Mouse (Mus musculus) liver, adult 2 months (tissue): ENCODE measurements around the gene Efcab5. TPM values are rescaled to one million over a fixed set of nuclear protein-coding genes. Genes with fewer than 3 reads are reported as not detected.
"Not testable (repeated sequence)": the region's sequence is repeated elsewhere in the genome, so short reads cannot be mapped to it uniquely, and the experiment has no call there.

Source experiments
- DNase-seq: peaks from one replicate; pipeline ENCODE4 v3.0.0-alpha.2; 2011; ENCODE audit warnings: low read depth, low spot score; ENCODE audit errors: extremely low read depth
- H3K27ac ChIP-seq: fragments of 200-500 bp; replicated peaks from 2 replicates; pipeline ENCODE4 v1.5.1; 2012; ENCODE audit warnings: low read depth, mild to moderate bottlenecking, control low read depth, inconsistent platforms, low read length; ENCODE audit not compliant: insufficient read depth
- H3K27me3 ChIP-seq: fragments of 200-500 bp; 2 replicates; pipeline ENCODE4 v1.6.1; 2012; ENCODE audit warnings: mild to moderate bottlenecking, moderate library complexity, low read length, inconsistent platforms; ENCODE audit not compliant: control insufficient read depth, insufficient read depth
- H3K36me3 ChIP-seq: fragments of 200-500 bp; 2 replicates; pipeline ENCODE4 v1.6.1; 2012; ENCODE audit warnings: low read length, inconsistent platforms; ENCODE audit not compliant: control insufficient read depth, insufficient read depth
- H3K4me1 ChIP-seq: fragments of 200-500 bp; 2 replicates; pipeline ENCODE4 v1.6.1; 2011; ENCODE audit warnings: low read length; ENCODE audit not compliant: control insufficient read depth, insufficient read depth
- H3K4me3 ChIP-seq: fragments of 200-500 bp; 2 replicates; pipeline ENCODE4 v1.5.1; 2011; ENCODE audit warnings: low read depth, mild to moderate bottlenecking, control low read depth, low read length, moderate library complexity; ENCODE audit not compliant: insufficient read depth
- H3K79me2 ChIP-seq: fragments of 200-500 bp; 2 replicates; pipeline ENCODE4 v1.6.1; 2012; ENCODE audit warnings: inconsistent platforms, mild to moderate bottlenecking, low read length, moderate library complexity; ENCODE audit not compliant: control insufficient read depth, insufficient read depth
- H3K9ac ChIP-seq: fragments of 200-500 bp; 2 replicates; pipeline ENCODE4 v1.6.1; 2012; ENCODE audit warnings: low read depth, mild to moderate bottlenecking, control low read depth, inconsistent platforms, low read length
- CTCF ChIP-seq: fragments of 200-500 bp; IDR thresholded peaks from 2 replicates; pipeline ENCODE4 v1.5.1; 2011; ENCODE audit warnings: low read depth, low read length, control low read depth
- POLR2A ChIP-seq: fragments of 200-500 bp; IDR thresholded peaks from 2 replicates; pipeline ENCODE4 v1.6.1; 2011; ENCODE audit warnings: low read length, control low read depth; ENCODE audit not compliant: insufficient read depth; ENCODE audit errors: extremely low read depth
- WGBS: fragments of 180-500 bp; shearing (Covaris S2); methylation state at CpG from one replicate; pipeline ENCODE4 v1.1.7; 2018; 5-methylcytosine and 5-hydroxymethylcytosine counted together
- polyA plus RNA-seq: library from polyadenylated mRNA; depleted of rRNA; stranded (reverse); fragments of >200 nt; gene quantifications from 2 replicates; pipeline ENCODE4 v1.2.3, GENCODE M21; 2012
- total RNA-seq: library from RNA; depleted of rRNA; stranded (reverse); fragments of >200 nt; gene quantifications from 2 replicates; pipeline ENCODE4 v1.2.3, GENCODE M21; 2014

Gene Efcab5
- total and polyA plus RNA-seq, 2 experiments = 0.09 TPM; not detected in 1

GRCm38 (mm10) chr11:77132580-77132979 lies 56.2 kb downstream of the Efcab5 start:
- Histone ChIP-seq H3K9ac (no peak overlapping the region), H3K4me1 (no peaks in the 10 kb centered on the region), H3K27me3 (no peaks in the 10 kb centered on the region), H3K27ac (no peak overlapping the region), H3K79me2 (no peaks in the 10 kb centered on the region), H3K4me3 (no peak overlapping the region), H3K36me3 (no peaks in the 10 kb centered on the region)
- peak; percentile 27 for DNase-seq
- 66% methylated on average over 3 of the region's 3 CpGs for WGBS
- TF ChIP-seq POLR2A (no peak), CTCF (peak; percentile 68; the same call in 1 of the 2 replicates)

DNA sequence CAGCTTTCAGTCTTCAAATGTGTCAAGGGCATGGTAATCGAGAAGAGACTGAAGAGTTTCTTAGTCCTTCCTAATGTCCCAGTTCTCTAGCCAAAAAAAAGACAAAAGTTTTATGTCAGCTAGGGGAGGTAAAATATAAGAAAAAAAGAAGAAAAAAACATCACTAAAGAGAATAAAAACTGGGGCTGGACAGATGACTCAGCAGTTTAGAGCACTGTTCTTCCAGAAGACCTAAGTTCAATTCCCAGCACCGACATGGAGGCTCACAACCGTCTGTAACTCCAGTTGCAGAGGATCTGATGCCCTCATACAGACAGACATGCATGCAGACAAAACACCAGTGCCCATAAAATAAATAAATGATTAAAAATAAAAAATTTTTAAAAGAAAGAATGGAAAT lies 60.2 kb downstream of the Efcab5 start:
- 87% methylated on average over 3 of the region's 3 CpGs for WGBS
- Histone ChIP-seq H3K4me3 (no peak overlapping the region), H3K27me3 (no peaks in the 10 kb centered on the region), H3K4me1 (no peaks in the 10 kb centered on the region), H3K27ac (no peak overlapping the region), H3K79me2 (no peaks in the 10 kb centered on the region), H3K36me3 (no peaks in the 10 kb centered on the region), H3K9ac (no peak overlapping the region)
- DNase-seq = no peak
- TF ChIP-seq POLR2A = no peak
- no peak for TF ChIP-seq CTCF

GRCm38 (mm10) chr11:77111141-77111540 lies 77.6 kb downstream of the Efcab5 start:
- no peak overlapping the region for H3K27ac ChIP-seq
- WGBS = 85% methylated on average over 6 of the region's 6 CpGs
- no peaks in the 10 kb centered on the region for H3K27me3 ChIP-seq
- H3K4me3 ChIP-seq = no peak overlapping the region
- no peak for DNase-seq
- H3K79me2 ChIP-seq = no peaks in the 10 kb centered on the region
- no peaks in the 10 kb centered on the region for H3K4me1 ChIP-seq
- no peak for TF ChIP-seq CTCF
- no peak for TF ChIP-seq POLR2A
- H3K9ac ChIP-seq = no peak overlapping the region
- H3K36me3 ChIP-seq = no peaks in the 10 kb centered on the region

DNA sequence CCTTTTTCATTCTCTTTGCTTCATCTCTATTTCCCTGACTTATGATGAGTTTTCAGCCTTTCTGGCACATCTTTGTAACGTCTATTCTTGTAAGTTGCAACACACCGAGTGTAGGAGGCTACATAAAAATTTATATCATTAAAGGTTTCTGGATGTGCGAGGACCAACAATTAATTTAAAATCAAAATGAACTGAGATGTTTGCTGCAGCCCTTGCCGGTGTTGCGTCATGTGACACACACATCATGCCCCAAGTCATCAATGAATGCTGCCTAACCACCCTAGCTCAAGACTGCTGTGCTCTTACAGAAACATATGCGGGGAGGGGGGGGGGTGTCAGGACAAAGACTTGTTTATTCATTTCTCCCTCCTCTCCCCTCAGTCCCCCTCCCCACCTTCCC lies 80.3 kb downstream of the Efcab5 start:
- H3K9ac ChIP-seq = no peak overlapping the region
- no peaks in the 10 kb centered on the region for H3K36me3 ChIP-seq
- H3K4me1 ChIP-seq = no peaks in the 10 kb centered on the region
- H3K27ac ChIP-seq = no peak overlapping the region
- H3K27me3 ChIP-seq = no peaks in the 10 kb centered on the region
- H3K4me3 ChIP-seq = no peak overlapping the region
- TF ChIP-seq CTCF (no peak), POLR2A (no peak)
- WGBS = 92% methylated on average over 6 of the region's 6 CpGs
- no peaks in the 10 kb centered on the region for H3K79me2 ChIP-seq
- no peak for DNase-seq

- not testable (repeated sequence) for H3K36me3 ChIP-seq, DNase-seq, H3K9ac ChIP-seq, H3K4me3 ChIP-seq, H3K4me1 ChIP-seq, H3K27me3 ChIP-seq, H3K79me2 ChIP-seq, H3K27ac ChIP-seq
- WGBS = 77% methylated on average over 12 of the region's 12 CpGs
Measured at GRCm38 (mm10) chr11:77107872-77108271, 80.9 kb downstream of the Efcab5 start.

- no peak for DNase-seq
- H3K4me1 ChIP-seq = no peaks in the 10 kb centered on the region
- TF ChIP-seq POLR2A (no peak), CTCF (no peak)
- WGBS = 98% methylated on average over 6 of the region's 6 CpGs
- H3K36me3 ChIP-seq = no peaks in the 10 kb centered on the region
- H3K79me2 ChIP-seq = no peaks in the 10 kb centered on the region
- H3K9ac ChIP-seq = no peak overlapping the region
- no peak overlapping the region for H3K4me3 ChIP-seq
- no peaks in the 10 kb centered on the region for H3K27me3 ChIP-seq
- H3K27ac ChIP-seq = no peak overlapping the region
Measured at GRCm38 (mm10) chr11:77106961-77107360, 81.8 kb downstream of the Efcab5 start.
